Mouse (Mus musculus): Measurements from ENCODE around the gene Dusp23. TPM values are rescaled to one million over a fixed set of nuclear protein-coding genes. Genes with fewer than 3 reads are reported as not detected.

The Dusp23 gene
- polyA plus RNA-seq (2015; fragmentation: Nextera tagmentation; extraction: Ambion mirVana) = 6.2 TPM in 2 replicates

DNA sequence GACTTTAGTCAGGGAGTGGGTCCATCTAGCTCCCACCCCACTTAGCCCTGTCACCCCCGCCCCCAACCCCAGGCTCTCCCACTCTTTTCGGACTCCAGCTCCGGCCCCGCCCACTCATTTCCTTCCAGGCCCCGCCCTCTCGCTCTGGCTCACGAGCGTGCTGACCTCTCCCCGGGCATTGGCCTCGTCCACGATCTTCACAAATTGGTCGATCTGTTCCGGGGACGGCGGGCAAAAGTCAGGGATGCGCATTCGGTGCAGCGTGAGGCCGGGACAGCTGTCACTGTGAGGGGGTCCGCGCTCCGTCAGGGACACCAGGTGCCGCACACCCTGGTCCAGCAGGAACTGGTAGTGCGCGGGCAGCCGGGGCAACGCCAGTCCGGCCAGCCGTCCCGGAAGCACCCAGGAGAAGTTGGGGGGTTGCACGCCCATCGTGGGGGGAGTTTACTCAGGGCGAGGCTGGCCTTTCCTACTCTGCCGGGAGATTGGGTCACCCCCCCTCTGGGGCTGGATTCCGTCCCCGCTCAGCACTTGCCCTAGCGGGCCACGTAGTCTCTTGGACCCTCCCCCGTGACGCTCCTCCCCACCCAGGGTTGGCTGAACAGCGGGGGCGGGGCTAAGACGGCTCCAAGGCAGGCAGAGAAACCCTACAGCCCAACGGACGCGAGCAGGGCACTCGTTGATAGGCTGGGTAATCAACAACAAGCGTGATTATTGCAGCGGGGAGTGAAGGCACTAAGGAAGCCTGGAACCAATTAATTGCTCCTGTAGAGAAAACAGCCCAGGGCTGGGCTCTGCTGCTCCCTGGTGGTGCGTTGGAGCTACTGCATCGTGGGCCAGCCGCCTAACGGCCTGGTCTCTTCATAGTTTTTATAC, at the start of gene Dusp23:
Dusp23 (minus strand) TSS at position 512 of the 876 bp plus-strand sequence.
- no peaks in the 10 kb centered on the region for H3K36me3 ChIP-seq (ENCODE audit: control insufficient read depth, insufficient read depth)
- WGBS = under 1% methylated on average over 53 of the region's 53 CpGs

DNA sequence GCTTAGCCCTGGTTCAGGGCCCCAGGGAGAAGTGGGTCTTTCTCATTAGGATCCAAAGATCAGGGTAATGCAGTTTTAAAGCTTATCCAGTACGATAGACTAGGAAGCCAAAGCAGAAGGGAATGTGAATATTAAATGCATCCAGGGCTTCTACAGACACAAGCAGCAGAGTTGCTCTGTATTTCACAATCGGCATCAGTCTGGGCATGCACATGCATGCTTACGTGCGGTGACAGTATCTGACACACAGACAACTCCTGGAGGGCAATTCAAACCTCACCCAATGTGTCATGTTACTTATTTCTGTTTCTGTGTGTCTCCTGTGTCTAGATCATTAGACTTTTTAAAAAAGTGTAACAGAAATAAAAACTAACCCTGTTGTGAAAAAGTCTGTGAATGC, 48.0 kb upstream of the Dusp23 start:
- ATAC-seq = no peak
- no peak overlapping the region for H3K27ac ChIP-seq (ENCODE audit: low read length)
- H3K4me2 ChIP-seq (ENCODE audit: low read length) = no peak overlapping the region
- WGBS = 84% methylated on average over 4 of the region's 4 CpGs
- no peaks in the 10 kb centered on the region for H3K4me1 ChIP-seq (replicated peaks; ENCODE audit: control insufficient read depth, insufficient read depth, low read length)
- no peaks in the 10 kb centered on the region for H3K36me3 ChIP-seq (ENCODE audit: control insufficient read depth, insufficient read depth)
- H3K4me3 ChIP-seq (replicated peaks; ENCODE audit: low read length) = no peak overlapping the region
- H3K9ac ChIP-seq (replicated peaks; ENCODE audit: low read depth, low read length) = no peak overlapping the region
- H3K9me3 ChIP-seq (ENCODE audit: control insufficient read depth, low read length) = peaks cover 3% of the 10 kb centered on the region; the same call in 1 of the 2 replicates
- no peaks in the 10 kb centered on the region for H3K27me3 ChIP-seq (replicated peaks; ENCODE audit: control insufficient read depth, insufficient read depth, low read length)

More for the DNA sequence above, at the start of gene Dusp23:
- no peaks in the 10 kb centered on the region for H3K9me3 ChIP-seq (ENCODE audit: control insufficient read depth, low read length)
- peak within 1 kb of the TSS; percentile 75 for H3K9ac ChIP-seq (replicated peaks; ENCODE audit: low read depth, low read length)
- H3K4me1 ChIP-seq (replicated peaks; ENCODE audit: control insufficient read depth, insufficient read depth, low read length) = peaks cover 4% of the 10 kb centered on the region
- peak; percentile 99 for ATAC-seq
- H3K4me3 ChIP-seq (replicated peaks; ENCODE audit: low read length) = peak within 1 kb of the TSS; percentile 75
- no peaks in the 10 kb centered on the region for H3K27me3 ChIP-seq (replicated peaks; ENCODE audit: control insufficient read depth, insufficient read depth, low read length)
- peak within 1 kb of the TSS; percentile 85 for H3K4me2 ChIP-seq (ENCODE audit: low read length)
- peak within 1 kb of the TSS; percentile 39 for H3K27ac ChIP-seq (ENCODE audit: low read length)

DNA sequence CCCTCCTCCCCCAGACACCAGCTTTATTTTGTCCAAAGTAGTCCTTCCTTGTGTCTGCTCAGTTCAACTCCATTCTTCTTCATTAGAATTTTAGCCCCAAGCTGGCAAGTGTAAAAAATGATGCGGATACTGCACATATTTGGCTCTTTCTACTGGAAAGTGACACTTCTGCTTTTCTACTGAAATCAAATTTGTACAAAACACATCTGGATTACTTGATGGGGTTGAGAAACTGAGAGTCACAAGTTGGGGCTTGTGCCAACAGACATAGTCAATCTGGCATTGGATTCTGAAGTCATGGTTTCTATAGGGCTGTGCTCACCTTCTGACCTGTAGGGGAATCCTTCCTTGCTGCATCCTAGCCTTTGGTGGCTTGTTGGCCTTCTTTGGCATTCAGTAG, 38.0 kb upstream of the Dusp23 start:
- WGBS = 83% methylated on average over 1 of the region's 1 CpGs
- no peak overlapping the region for H3K27ac ChIP-seq (ENCODE audit: low read length)
- H3K4me2 ChIP-seq (ENCODE audit: low read length) = no peak overlapping the region
- H3K4me1 ChIP-seq (replicated peaks; ENCODE audit: control insufficient read depth, insufficient read depth, low read length) = peaks cover 4% of the 10 kb centered on the region
- no peaks in the 10 kb centered on the region for H3K9me3 ChIP-seq (ENCODE audit: control insufficient read depth, low read length)
- no peaks in the 10 kb centered on the region for H3K36me3 ChIP-seq (ENCODE audit: control insufficient read depth, insufficient read depth)
- H3K27me3 ChIP-seq (replicated peaks; ENCODE audit: control insufficient read depth, insufficient read depth, low read length) = no peaks in the 10 kb centered on the region
- no peak overlapping the region for H3K9ac ChIP-seq (replicated peaks; ENCODE audit: low read depth, low read length)
- ATAC-seq = no peak
- no peak overlapping the region for H3K4me3 ChIP-seq (replicated peaks; ENCODE audit: low read length)

DNA sequence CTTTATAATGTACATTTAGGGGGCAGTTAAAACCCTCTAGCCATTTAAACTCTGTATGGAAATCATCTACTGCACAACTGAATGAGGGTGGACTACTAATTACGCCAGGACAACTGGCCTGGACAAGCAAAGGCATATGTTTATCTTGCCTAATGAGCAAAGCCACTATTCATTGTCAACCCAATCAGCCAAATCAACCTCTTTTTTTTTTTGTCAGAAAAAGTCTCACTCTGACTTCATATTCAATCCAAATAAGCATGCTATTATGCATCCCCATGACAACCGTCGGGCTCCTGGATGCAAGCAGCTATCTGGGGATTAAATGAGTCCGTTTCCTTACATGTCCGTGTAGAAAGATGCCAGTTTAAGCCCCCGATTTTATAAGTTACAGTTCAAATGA, 34.8 kb upstream of the Dusp23 start:
- peak; percentile 87 for ATAC-seq

DNA sequence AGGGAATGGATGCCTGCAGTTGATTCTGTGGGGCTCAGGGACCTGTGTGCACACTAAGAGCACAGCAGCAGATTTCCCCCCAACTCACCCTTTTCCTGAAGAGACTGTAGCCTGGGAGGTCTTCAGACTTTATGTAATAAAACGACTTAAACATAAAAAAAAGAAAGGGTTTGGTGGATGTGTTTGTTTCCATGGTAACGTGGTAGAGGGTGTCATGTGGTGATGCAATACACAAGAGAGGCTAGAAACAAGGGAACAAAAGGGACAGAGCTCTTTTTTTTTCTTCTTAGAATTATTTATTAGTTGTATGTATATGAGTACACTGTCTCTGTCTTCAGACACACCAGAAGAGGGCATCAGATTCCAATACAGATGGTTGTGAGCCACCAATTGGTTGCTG, 32.7 kb upstream of the Dusp23 start:
- peaks cover 4% of the 10 kb centered on the region for H3K4me1 ChIP-seq (replicated peaks; ENCODE audit: control insufficient read depth, insufficient read depth, low read length)
- 59% methylated on average over 2 of the region's 2 CpGs for WGBS
- no peak overlapping the region for H3K4me2 ChIP-seq (ENCODE audit: low read length)
- no peaks in the 10 kb centered on the region for H3K27me3 ChIP-seq (replicated peaks; ENCODE audit: control insufficient read depth, insufficient read depth, low read length)
- H3K4me3 ChIP-seq (replicated peaks; ENCODE audit: low read length) = no peak overlapping the region
- H3K36me3 ChIP-seq (ENCODE audit: control insufficient read depth, insufficient read depth) = no peaks in the 10 kb centered on the region
- no peak overlapping the region for H3K9ac ChIP-seq (replicated peaks; ENCODE audit: low read depth, low read length)
- H3K9me3 ChIP-seq (ENCODE audit: control insufficient read depth, low read length) = no peaks in the 10 kb centered on the region
- ATAC-seq = peak; percentile 34; the same call in 1 of the 2 replicates
- H3K27ac ChIP-seq (ENCODE audit: low read length) = no peak overlapping the region

More for the DNA sequence above, 34.8 kb upstream of the Dusp23 start:
- 8% methylated on average over 6 of the region's 6 CpGs for WGBS
- Histone ChIP-seq H3K36me3 (ENCODE audit: control insufficient read depth, insufficient read depth) (no peaks in the 10 kb centered on the region), H3K9me3 (ENCODE audit: control insufficient read depth, low read length) (no peaks in the 10 kb centered on the region), H3K27ac (ENCODE audit: low read length) (no peak overlapping the region; the same call in 1 of the 2 replicates), H3K9ac (replicated peaks; ENCODE audit: low read depth, low read length) (no peak overlapping the region), H3K4me2 (ENCODE audit: low read length) (no peak overlapping the region; the same call in 1 of the 2 replicates), H3K27me3 (replicated peaks; ENCODE audit: control insufficient read depth, insufficient read depth, low read length) (no peaks in the 10 kb centered on the region), H3K4me3 (replicated peaks; ENCODE audit: low read length) (no peak overlapping the region), H3K4me1 (replicated peaks; ENCODE audit: control insufficient read depth, insufficient read depth, low read length) (peaks cover 4% of the 10 kb centered on the region)

DNA sequence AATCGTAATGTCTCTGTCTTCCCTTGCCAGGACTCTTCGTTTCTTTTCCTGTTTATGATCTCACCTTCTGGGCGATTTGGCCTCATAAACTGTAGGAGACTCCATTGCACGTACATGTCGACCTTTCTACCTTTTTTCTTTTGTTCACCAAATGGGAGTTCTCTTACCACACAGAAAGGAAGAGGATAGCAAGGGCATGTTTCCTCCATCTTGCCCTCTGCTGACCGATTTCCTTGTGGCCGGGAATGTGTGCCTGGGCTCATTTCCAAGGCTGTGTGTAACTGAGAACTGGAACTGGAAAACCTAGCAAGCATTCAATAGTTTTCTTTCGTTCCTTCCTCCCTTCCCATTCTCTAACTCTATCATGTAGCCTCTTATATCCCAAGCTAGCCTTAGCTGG, 26.9 kb upstream of the Dusp23 start:
- H3K4me3 ChIP-seq (replicated peaks; ENCODE audit: low read length) = no peak overlapping the region
- H3K4me1 ChIP-seq (replicated peaks; ENCODE audit: control insufficient read depth, insufficient read depth, low read length) = no peaks in the 10 kb centered on the region
- H3K4me2 ChIP-seq (ENCODE audit: low read length) = no peak overlapping the region
- H3K9me3 ChIP-seq (ENCODE audit: control insufficient read depth, low read length) = no peaks in the 10 kb centered on the region
- no peaks in the 10 kb centered on the region for H3K27me3 ChIP-seq (replicated peaks; ENCODE audit: control insufficient read depth, insufficient read depth, low read length)
- no peak overlapping the region for H3K27ac ChIP-seq (ENCODE audit: low read length)
- no peak overlapping the region for H3K9ac ChIP-seq (replicated peaks; ENCODE audit: low read depth, low read length)
- ATAC-seq = no peak
- 91% methylated on average over 8 of the region's 8 CpGs for WGBS
- H3K36me3 ChIP-seq (ENCODE audit: control insufficient read depth, insufficient read depth) = no peaks in the 10 kb centered on the region

DNA sequence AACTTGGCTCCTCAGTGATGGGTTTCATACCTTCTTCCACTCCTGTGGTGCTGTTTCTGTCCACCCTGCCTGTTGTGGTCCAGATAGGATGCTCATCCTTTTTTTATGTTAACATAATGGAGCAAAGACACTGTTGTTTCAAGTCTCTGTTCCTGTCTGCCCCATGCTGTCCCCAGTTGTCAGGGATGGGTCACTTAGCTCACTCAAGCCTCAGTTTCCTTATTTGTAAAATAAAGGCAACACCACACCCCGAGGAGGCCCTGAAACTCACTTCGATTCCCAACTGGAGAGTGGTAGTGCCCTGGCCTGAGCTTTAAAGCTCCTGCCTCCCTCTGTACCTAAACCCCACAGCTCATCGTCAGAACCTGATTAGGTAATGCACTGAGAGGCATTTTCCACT, 24.5 kb upstream of the Dusp23 start:
- Histone ChIP-seq H3K27me3 (replicated peaks; ENCODE audit: control insufficient read depth, insufficient read depth, low read length) (no peaks in the 10 kb centered on the region), H3K4me2 (ENCODE audit: low read length) (no peak overlapping the region), H3K36me3 (ENCODE audit: control insufficient read depth, insufficient read depth) (no peaks in the 10 kb centered on the region), H3K9me3 (ENCODE audit: control insufficient read depth, low read length) (no peaks in the 10 kb centered on the region), H3K4me3 (replicated peaks; ENCODE audit: low read length) (no peak overlapping the region), H3K9ac (replicated peaks; ENCODE audit: low read depth, low read length) (no peak overlapping the region), H3K4me1 (replicated peaks; ENCODE audit: control insufficient read depth, insufficient read depth, low read length) (no peaks in the 10 kb centered on the region), H3K27ac (ENCODE audit: low read length) (no peak overlapping the region)
- ATAC-seq = no peak
- WGBS = 70% methylated on average over 3 of the region's 3 CpGs

DNA sequence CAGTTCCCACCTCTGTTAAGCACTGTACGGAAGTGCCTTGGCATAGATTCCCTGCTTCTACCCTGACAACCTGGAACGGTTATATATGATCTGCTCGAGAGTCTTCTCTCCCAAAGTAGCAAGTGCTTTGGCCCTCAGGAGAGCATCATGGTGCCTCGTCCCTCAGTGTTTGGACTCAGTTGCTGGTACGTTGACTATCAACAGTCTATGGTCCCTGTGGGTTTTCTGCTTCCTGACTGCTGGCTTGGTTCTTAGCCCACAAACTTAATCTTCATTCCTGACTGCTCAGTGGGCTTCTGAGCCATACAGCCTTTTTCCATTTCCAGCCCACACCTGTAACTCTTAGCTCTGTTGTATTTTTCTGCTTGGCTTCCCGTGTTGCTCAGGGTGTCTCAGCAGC, 21.1 kb upstream of the Dusp23 start:
- no peak overlapping the region for H3K27ac ChIP-seq (ENCODE audit: low read length)
- no peak overlapping the region for H3K4me3 ChIP-seq (replicated peaks; ENCODE audit: low read length)
- no peaks in the 10 kb centered on the region for H3K9me3 ChIP-seq (ENCODE audit: control insufficient read depth, low read length)
- no peak overlapping the region for H3K4me2 ChIP-seq (ENCODE audit: low read length)
- no peak overlapping the region for H3K9ac ChIP-seq (replicated peaks; ENCODE audit: low read depth, low read length)
- no peaks in the 10 kb centered on the region for H3K4me1 ChIP-seq (replicated peaks; ENCODE audit: control insufficient read depth, insufficient read depth, low read length)
- no peak for ATAC-seq
- H3K36me3 ChIP-seq (ENCODE audit: control insufficient read depth, insufficient read depth) = no peaks in the 10 kb centered on the region
- 75% methylated on average over 6 of the region's 6 CpGs for WGBS
- H3K27me3 ChIP-seq (replicated peaks; ENCODE audit: control insufficient read depth, insufficient read depth, low read length) = no peaks in the 10 kb centered on the region

DNA sequence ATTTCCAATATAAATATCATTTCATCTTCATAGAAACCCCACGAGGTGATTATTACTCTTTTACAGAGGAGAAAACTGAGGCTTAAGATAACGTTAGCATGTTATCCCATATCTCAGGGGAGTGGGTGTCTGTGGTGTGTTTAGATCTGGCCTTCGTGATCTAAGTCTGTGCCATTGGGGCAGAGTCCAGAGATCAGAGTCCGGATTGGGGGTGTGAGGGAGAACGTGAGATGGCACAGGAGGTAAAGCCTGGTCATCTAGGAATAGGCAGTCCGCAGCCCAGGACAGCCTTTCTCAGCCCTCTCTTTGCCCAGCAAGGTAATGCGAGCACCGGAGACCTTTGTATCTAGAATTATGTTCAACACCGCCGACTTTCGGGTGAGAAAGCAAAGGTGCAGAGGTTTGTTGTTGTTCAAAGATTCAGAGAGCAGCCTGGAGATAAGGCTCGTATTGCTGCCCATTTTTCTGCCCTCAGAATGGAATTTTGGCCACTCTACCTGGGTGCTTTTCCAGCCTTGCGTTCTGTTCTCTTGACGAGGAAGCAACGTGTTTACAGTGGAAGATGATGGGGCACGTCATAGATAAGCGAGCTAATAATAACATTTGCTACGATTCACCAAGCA, 19.4 kb upstream of the Dusp23 start:
- WGBS = 85% methylated on average over 18 of the region's 18 CpGs
- no peak overlapping the region for H3K4me2 ChIP-seq (ENCODE audit: low read length)

More for the DNA sequence above, 19.4 kb upstream of the Dusp23 start:
- Histone ChIP-seq H3K9me3 (ENCODE audit: control insufficient read depth, low read length) (no peaks in the 10 kb centered on the region), H3K9ac (replicated peaks; ENCODE audit: low read depth, low read length) (no peak overlapping the region), H3K27me3 (replicated peaks; ENCODE audit: control insufficient read depth, insufficient read depth, low read length) (no peaks in the 10 kb centered on the region), H3K36me3 (ENCODE audit: control insufficient read depth, insufficient read depth) (no peaks in the 10 kb centered on the region), H3K4me1 (replicated peaks; ENCODE audit: control insufficient read depth, insufficient read depth, low read length) (no peaks in the 10 kb centered on the region), H3K4me3 (replicated peaks; ENCODE audit: low read length) (no peak overlapping the region), H3K27ac (ENCODE audit: low read length) (no peak overlapping the region)
- ATAC-seq = no peak

Measured in forebrain, embryonic 16.5 days (tissue).